13 mouse cellular contexts compared by ENCODE assay signal in genomic region chr11:43481672-43482522, GRCm38 (mm10). TPM values are rescaled to one million over a fixed set of nuclear protein-coding genes. Genes with fewer than 3 reads are reported as not detected.
A peak's percentile ranks its signal among the peaks of the same experiment; 100 is the strongest.
DNase-seq lines count a peak whose midpoint lies in the region; ATAC-seq and TF ChIP-seq lines count a peak whose summit lies in the region.
"Had no signal": no experiment of that assay in that cellular context is flagged by ENCODE, and none has a peak within 500 bp of the region (broad histone marks: within the 10 kb centered on the region; RNA-seq: fewer than 3 reads in every experiment).

No protein-coding gene starts in this region.

- no peaks in the 10 kb centered on the region for H3K9me3 ChIP-seq in embryonic facial prominence, embryonic 13.5 days

- peak overlapping the region; percentile 40; the same call in 1 of the 2 replicates for H3K27ac ChIP-seq in gastrocnemius, adult 2 months
- peak overlapping the region; percentile 63 for H3K27ac ChIP-seq in embryonic facial prominence, embryonic 13.5 days
- H3K27ac ChIP-seq: liver, embryonic 14.5 days had no signal

- peak; percentile 57 for DNase-seq in gastrocnemius, adult 2 months
- DNase-seq in gastrocnemius, adult 18-20 months (ENCODE audit: low spot score): no peak
- DNase-seq in heart, postnatal 14 days: peak; percentile 29 to 53
- peak; percentile 84 for DNase-seq in lung, postnatal 10 days
- DNase-seq in right cerebral cortex, postnatal 14 days: no peak
- DNase-seq in embryo, embryonic 9.5 days (ENCODE audit: extremely low spot score): no peak
- DNase-seq: B cell, adult 2 months; cerebellum, adult 8-10 months; thymus, postnatal 14 days had no signal

- no peak for ATAC-seq in embryonic facial prominence, embryonic 13.5 days (ENCODE audit: insufficient number of reproducible peaks, insufficient read depth, low FRiP score, low TSS enrichment, low read depth)
- ATAC-seq in erythroid progenitor cell, adult 5-6 weeks (replicated peaks; ENCODE audit: low FRiP score, poor library complexity, severe bottlenecking): no peak
- ATAC-seq: inflammation-experienced regulatory T-cells, adult 6 months had no signal

- H3K4me1 ChIP-seq in embryonic facial prominence, embryonic 13.5 days: peaks cover 58% of the 10 kb centered on the region

- intact Hi-C loops in gastrocnemius, adult 2 months (cut with DNase I): no loop called here
- intact Hi-C loops in heart, postnatal 14 days (cut with DNase I): no loop called here

- H3K4me3 ChIP-seq in gastrocnemius, adult 2 months: no peak overlapping the region
- H3K4me3 ChIP-seq in embryonic facial prominence, embryonic 13.5 days: no peak overlapping the region

- H3K36me3 ChIP-seq in embryonic facial prominence, embryonic 13.5 days: no peaks in the 10 kb centered on the region

- H3K4me2 ChIP-seq in embryonic facial prominence, embryonic 13.5 days: peak overlapping the region; percentile 22; the same call in 1 of the 2 replicates

- no peak overlapping the region for H3K9ac ChIP-seq in embryonic facial prominence, embryonic 13.5 days
- H3K9ac ChIP-seq: liver, embryonic 14.5 days had no signal

- 34% methylated on average over 3 of the region's 3 CpGs for WGBS in embryonic facial prominence, embryonic 13.5 days

- no peak for TF ChIP-seq CTCF in gastrocnemius, adult 2 months (IDR thresholded peaks at IDR 0.05)

- no peaks in the 10 kb centered on the region for H3K27me3 ChIP-seq in embryonic facial prominence, embryonic 13.5 days

RNA-seq across cellular contexts. Expression of gene C1qtnf2, which starts 7.8 kb away (rescaled TPM):
- 1 to 10 TPM; 1.8 to 3.6 TPM for total RNA-seq in gastrocnemius, adult 2 months (2021)
- 1 to 10 TPM; 1.8 to 3.0 TPM for total RNA-seq in gastrocnemius, adult 18-20 months (2021)
- polyA plus RNA-seq in embryonic facial prominence, embryonic 13.5 days (2015; fragmentation: Nextera tagmentation; extraction: Ambion mirVana): 15.9 and 17.0 TPM in 2 replicates
- total RNA-seq in heart, postnatal 14 days (2021): 1 to 10 TPM; 10.0 TPM
- total RNA-seq in erythroid progenitor cell, adult 5-6 weeks (2015; ENCODE audit: low replicate concordance): not detected in 2 replicates
- not detected in 2 replicates for total RNA-seq in erythroid progenitor cell, adult 5-6 weeks (2017; ENCODE audit: low replicate concordance)
- polyA plus RNA-seq: inflammation-experienced regulatory T-cells, adult 6 months had no signal

RNA-seq across cellular contexts. Expression of gene Ccnjl, which starts 46.7 kb away (rescaled TPM):
- total RNA-seq in gastrocnemius, adult 2 months (2021): under 1 TPM in 1 of 2 experiments, not detected in 1; 0.33 TPM
- not detected for total RNA-seq in gastrocnemius, adult 18-20 months (2021)
- polyA plus RNA-seq in embryonic facial prominence, embryonic 13.5 days (2015; fragmentation: Nextera tagmentation; extraction: Ambion mirVana): 13.7 and 14.2 TPM in 2 replicates
- total RNA-seq in heart, postnatal 14 days (2021): 1 to 10 TPM; 7.4 to 8.5 TPM
- not detected in 2 replicates for total RNA-seq in erythroid progenitor cell, adult 5-6 weeks (2015; ENCODE audit: low replicate concordance)
- total RNA-seq in erythroid progenitor cell, adult 5-6 weeks (2017; ENCODE audit: low replicate concordance): not detected in 2 replicates
- polyA plus RNA-seq: inflammation-experienced regulatory T-cells, adult 6 months had no signal

RNA-seq across cellular contexts. Expression of gene Slu7, which starts 48.4 kb away (rescaled TPM):
- 10 to 100 TPM; 33.1 to 35.7 TPM for total RNA-seq in gastrocnemius, adult 2 months (2021)
- total RNA-seq in gastrocnemius, adult 18-20 months (2021): 10 to 100 TPM; 34.0 to 36.5 TPM
- 59.3 and 68.7 TPM in 2 replicates for polyA plus RNA-seq in embryonic facial prominence, embryonic 13.5 days (2015; fragmentation: Nextera tagmentation; extraction: Ambion mirVana)
- total RNA-seq in heart, postnatal 14 days (2021): 10 to 100 TPM; 28.4 to 29.0 TPM
- total RNA-seq in erythroid progenitor cell, adult 5-6 weeks (2015; ENCODE audit: low replicate concordance): 8.8 and 20.5 TPM in 2 replicates
- total RNA-seq in erythroid progenitor cell, adult 5-6 weeks (2017; ENCODE audit: low replicate concordance): 44.4 and 47.6 TPM in 2 replicates

RNA-seq across cellular contexts. Expression of gene Pttg1, which starts 55.8 kb away (rescaled TPM):
- total RNA-seq in gastrocnemius, adult 2 months (2021): 10 to 100 TPM; 45.0 to 60.9 TPM
- total RNA-seq in gastrocnemius, adult 18-20 months (2021): 10 to 100 TPM; 51.6 to 56.3 TPM
- 116 and 118 TPM in 2 replicates for polyA plus RNA-seq in embryonic facial prominence, embryonic 13.5 days (2015; fragmentation: Nextera tagmentation; extraction: Ambion mirVana)
- 10 to 100 TPM; 55.6 to 58.5 TPM for total RNA-seq in heart, postnatal 14 days (2021)
- 45.7 and 73.5 TPM in 2 replicates for total RNA-seq in erythroid progenitor cell, adult 5-6 weeks (2015; ENCODE audit: low replicate concordance)
- total RNA-seq in erythroid progenitor cell, adult 5-6 weeks (2017; ENCODE audit: low replicate concordance): 24.4 and 27.9 TPM in 2 replicates

Comparison
In these comparisons a context has a peak if more than half of its experiments do, and no peak if none do; other contexts are left out.
1. DNase-seq: peak in gastrocnemius, adult 2 months (single experiment), heart, postnatal 14 days (2 of 2) and lung, postnatal 10 days (single experiment); none in gastrocnemius, adult 18-20 months (single experiment), right cerebral cortex, postnatal 14 days (single experiment) and embryo, embryonic 9.5 days (single experiment).
2. RNA of gene Ccnjl, which starts 46.7 kb away (total RNA-seq): 7.4 to 8.5 TPM in heart, postnatal 14 days; 0.33 TPM in gastrocnemius, adult 2 months, not detected in gastrocnemius, adult 18-20 months and not detected in erythroid progenitor cell, adult 5-6 weeks; every median in the first group is over 4 times any median in the second.